Mouse (Mus musculus): ENCODE data around the gene Eya3. TPM values are rescaled to one million over a fixed set of nuclear protein-coding genes. Genes with fewer than 3 reads are reported as not detected.
"Not testable (repeated sequence)": the region's sequence is repeated elsewhere in the genome, so short reads cannot be mapped to it uniquely, and the experiment has no call there.

Gene Eya3
- polyA plus RNA-seq, 1 experiment from 2014 or later, result 23.5 TPM

GRCm38 (mm10) chr4:132728233-132728632 is 89.4 kb downstream of the Eya3 start:
- no peaks in the 10 kb centered on the region for H3K36me3 ChIP-seq (ENCODE audit: control insufficient read depth, insufficient read depth, low read length)
- no peak overlapping the region for H3K27ac ChIP-seq (ENCODE audit: low read length)

GRCm38 (mm10) chr4:132731616-132732015 is 92.8 kb downstream of the Eya3 start:
- peak overlapping the region; percentile 90 for H3K4me2 ChIP-seq (ENCODE audit: low read depth, low read length)
- H3K9ac ChIP-seq (ENCODE audit: low read length), result peak overlapping the region; percentile 73
- ATAC-seq (ENCODE audit: insufficient read depth, low FRiP score), result no peak
- no peaks in the 10 kb centered on the region for H3K9me3 ChIP-seq (replicated peaks; ENCODE audit: control insufficient read depth, low read length)
- H3K36me3 ChIP-seq (ENCODE audit: control insufficient read depth, insufficient read depth, low read length), result no peaks in the 10 kb centered on the region
- peak overlapping the region; percentile 66 for H3K4me3 ChIP-seq (replicated peaks; ENCODE audit: low read length)
- 41% methylated on average over 12 of the region's 12 CpGs for WGBS
- no peaks in the 10 kb centered on the region for H3K27me3 ChIP-seq (ENCODE audit: control insufficient read depth, insufficient read depth, low read length)
- H3K27ac ChIP-seq (ENCODE audit: low read length), result no peak overlapping the region
- H3K4me1 ChIP-seq (ENCODE audit: control insufficient read depth, insufficient read depth, low read length), result 0 out of 2 replicates have a peak, but pooled peaks cover 6% of the 10 kb centered on the region

More at GRCm38 (mm10) chr4:132728233-132728632, 89.4 kb downstream of the Eya3 start:
- Histone ChIP-seq H3K4me1 (ENCODE audit: control insufficient read depth, insufficient read depth, low read length) (0 out of 2 replicates have a peak, but pooled peaks cover 6% of the 10 kb centered on the region), H3K9me3 (replicated peaks; ENCODE audit: control insufficient read depth, low read length) (no peaks in the 10 kb centered on the region), H3K9ac (ENCODE audit: low read length) (no peak overlapping the region), H3K27me3 (ENCODE audit: control insufficient read depth, insufficient read depth, low read length) (no peaks in the 10 kb centered on the region), H3K4me2 (ENCODE audit: low read depth, low read length) (no peak overlapping the region), H3K4me3 (replicated peaks; ENCODE audit: low read length) (no peak overlapping the region)
- WGBS, result 83% methylated on average over 8 of the region's 8 CpGs
- no peak for ATAC-seq (ENCODE audit: insufficient read depth, low FRiP score)

GRCm38 (mm10) chr4:132732148-132732684 is 93.4 kb downstream of the Eya3 start, which contains the start of gene Xkr8:
Xkr8 (minus strand) TSS chr4:132732546.
- H3K9ac ChIP-seq (ENCODE audit: low read length), result peak within 1 kb of the TSS; percentile 73
- 1% methylated on average over 34 of the region's 34 CpGs for WGBS
- H3K27me3 ChIP-seq (ENCODE audit: control insufficient read depth, insufficient read depth, low read length), result no peaks in the 10 kb centered on the region
- H3K27ac ChIP-seq (ENCODE audit: low read length), result 0 out of 2 replicates have a peak within 1 kb of the TSS, but pooled peaks have one; percentile 15
- H3K4me1 ChIP-seq (ENCODE audit: control insufficient read depth, insufficient read depth, low read length), result 0 out of 2 replicates have a peak, but pooled peaks cover 6% of the 10 kb centered on the region
- ATAC-seq (ENCODE audit: insufficient read depth, low FRiP score), result peak; percentile 98
- H3K4me2 ChIP-seq (ENCODE audit: low read depth, low read length), result peak within 1 kb of the TSS; percentile 90
- H3K4me3 ChIP-seq (replicated peaks; ENCODE audit: low read length), result peak within 1 kb of the TSS; percentile 66
- no peaks in the 10 kb centered on the region for H3K9me3 ChIP-seq (replicated peaks; ENCODE audit: control insufficient read depth, low read length)
- H3K36me3 ChIP-seq (ENCODE audit: control insufficient read depth, insufficient read depth, low read length), result no peaks in the 10 kb centered on the region

- H3K4me3 ChIP-seq (replicated peaks; ENCODE audit: low read length), result no peak overlapping the region
Observed at GRCm38 (mm10) chr4:132733071-132733770, 94.4 kb downstream of the Eya3 start.

GRCm38 (mm10) chr4:132734766-132735165 is 96.0 kb downstream of the Eya3 start:
- WGBS, result 90% methylated on average over 2 of the region's 2 CpGs
- H3K4me1 ChIP-seq (ENCODE audit: control insufficient read depth, insufficient read depth, low read length), result 0 out of 2 replicates have a peak, but pooled peaks cover 6% of the 10 kb centered on the region
- H3K4me3 ChIP-seq (replicated peaks; ENCODE audit: low read length), result no peak overlapping the region
- H3K27ac ChIP-seq (ENCODE audit: low read length), result no peak overlapping the region
- no peak for ATAC-seq (ENCODE audit: insufficient read depth, low FRiP score)
- no peaks in the 10 kb centered on the region for H3K9me3 ChIP-seq (replicated peaks; ENCODE audit: control insufficient read depth, low read length)
- no peak overlapping the region for H3K4me2 ChIP-seq (ENCODE audit: low read depth, low read length)
- no peaks in the 10 kb centered on the region for H3K27me3 ChIP-seq (ENCODE audit: control insufficient read depth, insufficient read depth, low read length)
- no peak overlapping the region for H3K9ac ChIP-seq (ENCODE audit: low read length)
- no peaks in the 10 kb centered on the region for H3K36me3 ChIP-seq (ENCODE audit: control insufficient read depth, insufficient read depth, low read length)

More at GRCm38 (mm10) chr4:132733071-132733770, 94.4 kb downstream of the Eya3 start:
- Histone ChIP-seq H3K4me2 (ENCODE audit: low read depth, low read length) (no peak overlapping the region), H3K27ac (ENCODE audit: low read length) (no peak overlapping the region), H3K27me3 (ENCODE audit: control insufficient read depth, insufficient read depth, low read length) (no peaks in the 10 kb centered on the region), H3K36me3 (ENCODE audit: control insufficient read depth, insufficient read depth, low read length) (no peaks in the 10 kb centered on the region), H3K9me3 (replicated peaks; ENCODE audit: control insufficient read depth, low read length) (no peaks in the 10 kb centered on the region), H3K4me1 (ENCODE audit: control insufficient read depth, insufficient read depth, low read length) (0 out of 2 replicates have a peak, but pooled peaks cover 6% of the 10 kb centered on the region), H3K9ac (ENCODE audit: low read length) (no peak overlapping the region)
- ATAC-seq (ENCODE audit: insufficient read depth, low FRiP score), result no peak
- 89% methylated on average over 25 of the region's 25 CpGs for WGBS

- Histone ChIP-seq H3K4me2 (ENCODE audit: low read depth, low read length) (no peak overlapping the region), H3K4me3 (replicated peaks; ENCODE audit: low read length) (no peak overlapping the region), H3K36me3 (ENCODE audit: control insufficient read depth, insufficient read depth, low read length) (no peaks in the 10 kb centered on the region), H3K4me1 (ENCODE audit: control insufficient read depth, insufficient read depth, low read length) (0 out of 2 replicates have a peak, but pooled peaks cover 6% of the 10 kb centered on the region), H3K9ac (ENCODE audit: low read length) (no peak overlapping the region), H3K27ac (ENCODE audit: low read length) (no peak overlapping the region), H3K9me3 (replicated peaks; ENCODE audit: control insufficient read depth, low read length) (no peaks in the 10 kb centered on the region), H3K27me3 (ENCODE audit: control insufficient read depth, insufficient read depth, low read length) (no peaks in the 10 kb centered on the region)
- no peak for ATAC-seq (ENCODE audit: insufficient read depth, low FRiP score)
- WGBS, result 74% methylated on average over 2 of the region's 2 CpGs
Observed at GRCm38 (mm10) chr4:132735389-132735788, 96.6 kb downstream of the Eya3 start.

GRCm38 (mm10) chr4:132735894-132736293 is 97.1 kb downstream of the Eya3 start:
- Histone ChIP-seq H3K9ac (ENCODE audit: low read length) (no peak overlapping the region), H3K4me3 (replicated peaks; ENCODE audit: low read length) (no peak overlapping the region), H3K9me3 (replicated peaks; ENCODE audit: control insufficient read depth, low read length) (no peaks in the 10 kb centered on the region), H3K4me1 (ENCODE audit: control insufficient read depth, insufficient read depth, low read length) (0 out of 2 replicates have a peak, but pooled peaks cover 6% of the 10 kb centered on the region), H3K36me3 (ENCODE audit: control insufficient read depth, insufficient read depth, low read length) (no peaks in the 10 kb centered on the region), H3K27ac (ENCODE audit: low read length) (no peak overlapping the region), H3K4me2 (ENCODE audit: low read depth, low read length) (no peak overlapping the region), H3K27me3 (ENCODE audit: control insufficient read depth, insufficient read depth, low read length) (no peaks in the 10 kb centered on the region)
- no peak for ATAC-seq (ENCODE audit: insufficient read depth, low FRiP score)
- 65% methylated on average over 3 of the region's 3 CpGs for WGBS

- not testable (repeated sequence) for H3K27me3 ChIP-seq (ENCODE audit: control insufficient read depth, insufficient read depth, low read length); H3K9ac ChIP-seq (ENCODE audit: low read length); H3K27ac ChIP-seq (ENCODE audit: low read length); H3K36me3 ChIP-seq (ENCODE audit: control insufficient read depth, insufficient read depth, low read length); H3K9me3 ChIP-seq (replicated peaks; ENCODE audit: control insufficient read depth, low read length); H3K4me2 ChIP-seq (ENCODE audit: low read depth, low read length); H3K4me3 ChIP-seq (replicated peaks; ENCODE audit: low read length); H3K4me1 ChIP-seq (ENCODE audit: control insufficient read depth, insufficient read depth, low read length); ATAC-seq (ENCODE audit: insufficient read depth, low FRiP score)
- WGBS, result 91% methylated on average over 9 of the region's 9 CpGs
Observed at GRCm38 (mm10) chr4:132737154-132737553, 98.4 kb downstream of the Eya3 start.

- Histone ChIP-seq H3K36me3 (ENCODE audit: control insufficient read depth, insufficient read depth, low read length) (no peaks in the 10 kb centered on the region), H3K4me1 (ENCODE audit: control insufficient read depth, insufficient read depth, low read length) (no peaks in the 10 kb centered on the region), H3K4me2 (ENCODE audit: low read depth, low read length) (no peak overlapping the region), H3K9me3 (replicated peaks; ENCODE audit: control insufficient read depth, low read length) (no peaks in the 10 kb centered on the region), H3K4me3 (replicated peaks; ENCODE audit: low read length) (no peak overlapping the region), H3K9ac (ENCODE audit: low read length) (no peak overlapping the region), H3K27me3 (ENCODE audit: control insufficient read depth, insufficient read depth, low read length) (no peaks in the 10 kb centered on the region), H3K27ac (ENCODE audit: low read length) (no peak overlapping the region)
- WGBS, result 86% methylated on average over 7 of the region's 7 CpGs
- no peak for ATAC-seq (ENCODE audit: insufficient read depth, low FRiP score)
Observed at GRCm38 (mm10) chr4:132741491-132741890, 102.7 kb downstream of the Eya3 start.

All from stomach, embryonic 16.5 days (tissue).